Mouse (Mus musculus): ENCODE results near the gene Ncln. TPM values are rescaled to one million over a fixed set of nuclear protein-coding genes. Genes with fewer than 3 reads are reported as not detected.

The Ncln gene
- total and polyA plus RNA-seq, 3 experiments, result 35.5 to 154 (median 58.2) TPM

DNA sequence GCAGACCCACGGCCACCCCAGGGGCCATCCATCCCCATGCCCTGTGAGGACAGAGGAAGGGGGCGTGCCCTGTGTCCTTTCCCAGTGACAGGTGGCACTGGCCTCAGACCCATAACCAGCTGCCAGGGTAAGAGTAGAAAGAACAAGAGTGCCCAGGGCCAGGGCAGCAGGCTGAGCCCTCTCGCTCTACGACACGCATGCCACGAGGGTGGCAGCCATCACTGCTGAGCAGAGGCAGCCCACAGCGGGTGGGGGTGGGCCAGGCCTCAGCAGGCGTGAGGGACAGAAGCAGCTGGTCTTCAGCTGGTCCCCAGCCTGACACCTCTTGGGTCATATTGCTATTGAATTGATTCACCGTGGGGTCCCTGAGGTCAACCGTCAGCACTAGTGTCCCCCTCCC is 9.7 kb downstream of the Ncln start:
- H3K36me3 ChIP-seq (replicated peaks), result peaks cover 66% of the 10 kb centered on the region
- peaks cover 9% of the 10 kb centered on the region for H3K27me3 ChIP-seq (ENCODE audit: insufficient read depth, low read length)
- peaks cover 57% of the 10 kb centered on the region for H3K4me1 ChIP-seq (ENCODE audit: insufficient read depth, low read depth, low read length)
- ATAC-seq (ENCODE audit: extremely low read depth, insufficient number of reproducible peaks, low FRiP score, poor library complexity, severe bottlenecking), result no peak
- H3K9me3 ChIP-seq (replicated peaks), result no peaks in the 10 kb centered on the region
- DNase-seq (ENCODE audit: low spot score), result no peak
- no peak for TF ChIP-seq POLR2AphosphoS5 (IDR thresholded peaks at IDR 0.05; ENCODE audit: insufficient replicate concordance, low read depth, low read length)
- no peak for TF ChIP-seq GATA1 (IDR thresholded peaks at IDR 0.05; ENCODE audit: borderline replicate concordance, low read length)
- no peak for TF ChIP-seq TAL1 (conservative IDR thresholded peaks at IDR 0.05; ENCODE audit: low read depth, low read length)
- TF ChIP-seq CTCF (IDR thresholded peaks at IDR 0.05; ENCODE audit: low read depth, low read length), result no peak
- TF ChIP-seq GATA2 (IDR thresholded peaks at IDR 0.05; ENCODE audit: borderline replicate concordance, low read depth, low read length), result no peak
- H3K4me3 ChIP-seq (ENCODE audit: low read depth, low read length), result no peak overlapping the region

DNA sequence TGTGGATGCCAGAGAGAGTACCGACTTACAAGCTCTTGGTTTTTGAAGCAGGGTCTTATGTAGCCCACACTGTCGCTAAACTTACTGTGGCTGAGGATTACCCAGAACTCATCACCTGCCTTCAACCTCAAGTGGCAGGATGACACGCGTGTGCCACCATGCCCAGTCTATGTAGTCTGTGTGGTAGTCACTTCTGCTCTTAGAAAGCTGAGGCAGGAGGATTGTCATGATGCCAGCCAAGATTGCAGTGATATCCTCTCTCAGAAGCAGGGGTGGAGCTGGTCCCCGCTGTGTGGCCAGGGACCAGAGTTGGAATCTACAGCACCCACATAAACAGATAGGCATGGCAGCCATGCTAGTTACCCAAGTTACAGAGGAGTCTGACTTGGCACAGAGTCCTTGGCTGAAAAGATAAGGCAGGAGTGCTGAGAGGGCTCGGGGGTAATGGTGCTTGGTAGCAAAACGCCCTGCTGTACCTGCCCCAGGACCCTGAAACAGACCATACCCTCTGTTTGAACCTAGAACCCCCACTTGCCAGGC is 10.6 kb downstream of the Ncln start:
- H3K36me3 ChIP-seq (replicated peaks), result peaks cover 57% of the 10 kb centered on the region
- no peak for ATAC-seq (ENCODE audit: extremely low read depth, insufficient number of reproducible peaks, low FRiP score, poor library complexity, severe bottlenecking)
- no peak for DNase-seq (ENCODE audit: low spot score)
- peaks cover 18% of the 10 kb centered on the region for H3K27me3 ChIP-seq (ENCODE audit: insufficient read depth, low read length)
- no peaks in the 10 kb centered on the region for H3K9me3 ChIP-seq (replicated peaks)
- TF ChIP-seq CTCF (IDR thresholded peaks at IDR 0.05; ENCODE audit: low read depth, low read length), result no peak
- TF ChIP-seq TAL1 (conservative IDR thresholded peaks at IDR 0.05; ENCODE audit: low read depth, low read length), result no peak
- TF ChIP-seq POLR2AphosphoS5 (IDR thresholded peaks at IDR 0.05; ENCODE audit: insufficient replicate concordance, low read depth, low read length), result no peak
- no peak overlapping the region for H3K4me3 ChIP-seq (ENCODE audit: low read depth, low read length)
- H3K4me1 ChIP-seq (ENCODE audit: insufficient read depth, low read depth, low read length), result peaks cover 50% of the 10 kb centered on the region

DNA sequence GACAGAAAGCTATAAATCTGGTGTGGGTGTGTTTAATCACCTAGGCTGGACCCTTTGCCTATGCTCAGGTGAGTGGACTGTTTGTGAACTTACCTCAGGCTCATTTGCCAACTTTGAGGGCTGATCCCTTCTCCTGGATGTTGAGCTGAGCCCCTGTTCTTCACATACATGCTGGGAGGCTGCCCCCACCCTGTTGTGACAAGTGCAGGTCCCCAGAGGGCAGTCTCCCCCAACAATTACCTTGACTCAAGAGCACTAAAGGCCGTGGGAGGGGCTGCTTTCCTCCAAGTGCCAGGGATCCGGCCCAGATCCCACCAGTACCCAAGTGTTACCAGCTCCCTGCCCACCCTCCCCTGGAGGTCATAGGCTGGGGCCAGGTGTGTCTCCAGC is 11.1 kb downstream of the Ncln start:
- H3K4me3 ChIP-seq (ENCODE audit: low read depth, low read length), result no peak overlapping the region
- H3K4me1 ChIP-seq (ENCODE audit: insufficient read depth, low read depth, low read length), result peaks cover 49% of the 10 kb centered on the region
- peaks cover 52% of the 10 kb centered on the region for H3K36me3 ChIP-seq (replicated peaks)
- H3K27me3 ChIP-seq (ENCODE audit: insufficient read depth, low read length), result peaks cover 23% of the 10 kb centered on the region
- no peaks in the 10 kb centered on the region for H3K9me3 ChIP-seq (replicated peaks)
- no peak for TF ChIP-seq GATA1 (IDR thresholded peaks at IDR 0.05; ENCODE audit: borderline replicate concordance, low read length)
- TF ChIP-seq GATA2 (IDR thresholded peaks at IDR 0.05; ENCODE audit: borderline replicate concordance, low read depth, low read length), result no peak
- TF ChIP-seq TAL1 (conservative IDR thresholded peaks at IDR 0.05; ENCODE audit: low read depth, low read length), result no peak
- no peak; the same call in 1 of the 2 replicates for TF ChIP-seq CTCF (IDR thresholded peaks at IDR 0.05; ENCODE audit: low read depth, low read length)
- TF ChIP-seq POLR2AphosphoS5 (IDR thresholded peaks at IDR 0.05; ENCODE audit: insufficient replicate concordance, low read depth, low read length), result no peak
- ATAC-seq (ENCODE audit: extremely low read depth, insufficient number of reproducible peaks, low FRiP score, poor library complexity, severe bottlenecking) (no peak), DNase-seq (ENCODE audit: low spot score) (peak; percentile 41)

DNA sequence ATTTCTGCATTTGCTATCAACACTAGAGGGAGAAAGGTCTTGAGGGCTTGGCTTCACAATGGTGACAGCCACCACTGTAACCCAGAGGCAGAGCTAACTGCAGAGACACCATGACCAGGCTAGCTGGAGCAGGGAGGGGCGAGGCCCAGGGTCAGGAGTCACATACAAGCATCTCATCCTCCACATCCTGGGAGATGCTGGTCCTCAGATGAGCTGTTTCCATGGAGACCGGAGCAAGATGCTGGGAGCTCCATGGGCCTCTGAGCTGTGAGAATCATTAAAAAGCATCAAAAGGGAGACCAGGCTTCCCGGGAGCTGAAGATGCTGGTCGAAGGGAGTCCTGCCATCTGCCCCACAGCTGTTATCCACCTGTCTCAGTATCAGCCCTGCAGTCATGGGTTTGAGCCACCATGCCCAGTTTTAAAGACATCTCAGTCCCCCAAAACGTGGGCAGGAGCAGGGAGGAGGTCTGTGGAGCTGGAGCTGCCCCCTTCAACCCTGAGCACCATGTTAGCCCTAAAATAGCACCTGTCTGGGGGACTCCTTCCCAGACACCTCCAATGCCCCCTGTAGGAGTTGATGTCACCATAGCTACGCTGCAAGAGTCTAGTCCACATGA is 11.6 kb downstream of the Ncln start:
- peaks cover 27% of the 10 kb centered on the region for H3K27me3 ChIP-seq (ENCODE audit: insufficient read depth, low read length)
- H3K36me3 ChIP-seq (replicated peaks), result peaks cover 47% of the 10 kb centered on the region
- H3K9me3 ChIP-seq (replicated peaks), result no peaks in the 10 kb centered on the region
- no peak for TF ChIP-seq CTCF (IDR thresholded peaks at IDR 0.05; ENCODE audit: low read depth, low read length)
- TF ChIP-seq TAL1 (conservative IDR thresholded peaks at IDR 0.05; ENCODE audit: low read depth, low read length), result no peak
- TF ChIP-seq POLR2AphosphoS5 (IDR thresholded peaks at IDR 0.05; ENCODE audit: insufficient replicate concordance, low read depth, low read length), result no peak
- peaks cover 44% of the 10 kb centered on the region for H3K4me1 ChIP-seq (ENCODE audit: insufficient read depth, low read depth, low read length)
- no peak for DNase-seq (ENCODE audit: low spot score)
- no peak overlapping the region for H3K4me3 ChIP-seq (ENCODE audit: low read depth, low read length)
- ATAC-seq (ENCODE audit: extremely low read depth, insufficient number of reproducible peaks, low FRiP score, poor library complexity, severe bottlenecking), result no peak

DNA sequence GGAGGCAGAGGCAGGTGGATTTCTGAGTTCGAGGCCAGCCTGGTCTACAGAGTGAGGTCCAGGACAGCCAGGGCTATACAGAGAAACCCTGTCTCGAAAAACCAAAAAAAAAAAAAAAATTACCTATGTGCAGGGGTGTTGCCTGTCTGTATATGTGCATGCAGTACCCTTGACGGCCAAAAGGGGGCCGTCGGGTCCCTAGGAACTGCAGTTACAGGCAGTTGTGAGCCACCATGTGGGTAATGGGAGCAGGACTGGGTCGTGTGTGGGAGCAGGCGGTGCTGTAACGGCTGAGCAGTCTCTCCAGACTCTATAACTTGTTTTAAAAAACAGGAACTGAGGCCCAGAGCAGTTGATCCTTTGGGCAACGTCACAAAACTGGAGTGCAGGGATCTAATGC is 12.2 kb downstream of the Ncln start:
- no peak overlapping the region for H3K4me3 ChIP-seq (ENCODE audit: low read depth, low read length)
- H3K4me1 ChIP-seq (ENCODE audit: insufficient read depth, low read depth, low read length), result peaks cover 44% of the 10 kb centered on the region
- H3K36me3 ChIP-seq (replicated peaks), result peaks cover 41% of the 10 kb centered on the region
- DNase-seq (ENCODE audit: low spot score), result no peak
- TF ChIP-seq POLR2AphosphoS5 (IDR thresholded peaks at IDR 0.05; ENCODE audit: insufficient replicate concordance, low read depth, low read length) (no peak), CTCF (IDR thresholded peaks at IDR 0.05; ENCODE audit: low read depth, low read length) (peak; percentile 48)
- peaks cover 27% of the 10 kb centered on the region for H3K27me3 ChIP-seq (ENCODE audit: insufficient read depth, low read length)
- H3K9me3 ChIP-seq (replicated peaks), result no peaks in the 10 kb centered on the region
- ATAC-seq (ENCODE audit: extremely low read depth, insufficient number of reproducible peaks, low FRiP score, poor library complexity, severe bottlenecking), result no peak

DNA sequence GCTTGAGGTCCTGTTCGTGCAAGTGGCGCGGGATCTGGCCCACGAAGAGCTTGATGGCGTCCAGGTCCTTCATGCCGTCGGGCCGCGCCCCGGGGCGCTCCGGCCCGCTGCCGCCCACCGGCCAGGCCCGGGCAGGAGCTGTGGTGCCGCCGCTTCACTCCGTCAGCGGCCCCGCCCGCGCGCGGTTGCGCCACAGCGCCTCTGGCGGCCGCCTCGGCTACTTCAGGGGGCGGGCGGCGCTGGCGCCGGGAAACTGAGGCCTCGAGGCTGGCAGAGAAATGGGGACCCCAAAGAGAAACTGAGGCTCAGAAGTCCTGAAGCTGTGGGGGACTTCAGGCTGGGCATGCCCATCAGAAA is 13.7 kb downstream of the Ncln start, which contains the start of gene Celf5:
Gene Celf5 (minus strand): TSS at position 177 of the 357 bp plus-strand sequence.
- Histone ChIP-seq H3K27me3 (ENCODE audit: insufficient read depth, low read length) (peaks cover 33% of the 10 kb centered on the region), H3K9me3 (replicated peaks) (no peaks in the 10 kb centered on the region), H3K36me3 (replicated peaks) (peaks cover 26% of the 10 kb centered on the region), H3K4me3 (ENCODE audit: low read depth, low read length) (peak within 1 kb of the TSS; percentile 68; the same call in 1 of the 2 replicates), H3K4me1 (ENCODE audit: insufficient read depth, low read depth, low read length) (peaks cover 34% of the 10 kb centered on the region)
- DNase-seq (ENCODE audit: low spot score) (peak; percentile 72), ATAC-seq (ENCODE audit: extremely low read depth, insufficient number of reproducible peaks, low FRiP score, poor library complexity, severe bottlenecking) (no peak)
- peak; percentile 43 for TF ChIP-seq CTCF (IDR thresholded peaks at IDR 0.05; ENCODE audit: low read depth, low read length)
- no peak for TF ChIP-seq GATA2 (IDR thresholded peaks at IDR 0.05; ENCODE audit: borderline replicate concordance, low read depth, low read length)
